Mouse (Mus musculus): ENCODE data around the gene Rassf7. TPM values are rescaled to one million over a fixed set of nuclear protein-coding genes. Genes with fewer than 3 reads are reported as not detected.

The Rassf7 gene
- 29.0 and 31.4 TPM in 2 replicates for polyA plus RNA-seq (2012; rRNA removed)

DNA sequence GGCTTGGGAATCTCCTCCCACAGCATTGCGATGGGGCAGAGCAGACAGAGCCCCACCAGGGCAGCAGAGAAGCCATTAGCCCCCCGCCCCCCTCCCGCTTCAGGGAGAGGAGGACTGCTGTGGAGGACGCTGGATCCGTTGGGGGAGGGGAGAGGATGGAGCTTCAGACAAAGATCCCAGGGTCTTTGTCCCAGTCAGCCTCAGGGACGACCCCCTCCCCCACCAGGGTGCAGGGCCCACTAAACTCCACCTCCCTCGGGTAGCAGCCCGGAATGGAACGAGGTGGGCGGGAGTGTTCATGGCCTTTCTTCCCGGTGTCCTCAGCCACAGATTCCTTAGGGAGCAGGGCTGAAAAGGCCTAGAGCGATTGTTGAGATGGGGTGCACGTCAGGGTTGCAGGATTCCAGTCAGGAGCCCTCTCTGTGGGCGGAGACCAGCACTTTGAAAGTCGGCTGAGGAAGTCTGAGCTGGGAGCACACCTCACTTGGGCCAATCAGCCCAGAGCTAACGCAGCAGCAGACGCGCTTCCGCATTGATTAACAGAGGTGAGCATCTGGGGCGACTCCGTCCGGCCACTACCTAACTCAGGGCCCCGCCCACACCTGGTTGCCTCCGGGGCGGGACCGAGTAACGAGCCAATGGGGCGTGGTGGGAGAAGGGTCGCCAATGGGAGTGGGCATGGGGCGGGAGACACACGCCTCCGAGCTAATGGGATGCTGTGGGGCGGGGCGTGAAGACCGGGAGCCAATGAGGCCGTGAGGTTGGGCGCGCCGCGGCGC is at the start of gene Rassf7:
Gene Rassf7, plus strand, starts transcription at position 760 of the 779 bp plus-strand sequence.

GRCm38 (mm10) chr7:141172116-141173006 is 43.3 kb upstream of the Rassf7 start, which contains the start of gene Rnh1:
Gene Rnh1, minus strand, starts transcription at chr7:141172857.

DNA sequence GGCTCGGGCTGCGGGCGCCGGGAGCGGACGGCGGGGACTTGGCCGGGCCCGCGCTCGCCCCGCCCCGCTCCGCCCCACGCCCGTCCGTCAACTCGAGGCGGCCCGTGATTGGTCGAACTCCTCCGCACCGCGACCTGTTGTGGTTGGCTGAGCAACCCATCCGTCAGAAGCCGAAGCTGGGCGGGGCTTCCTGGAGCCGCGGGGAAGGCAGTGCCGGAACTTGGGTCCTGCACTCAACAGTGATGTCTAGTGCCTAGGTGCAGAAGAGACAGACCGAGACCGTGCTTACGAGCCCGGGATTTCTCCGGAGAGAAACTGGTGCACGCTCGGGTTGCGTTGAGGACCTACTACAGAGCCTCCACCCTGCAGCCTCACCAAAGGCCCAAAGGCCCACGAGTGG is 21.7 kb upstream of the Rassf7 start, which contains the start of the genes Hras and Lrrc56:
Gene Hras, minus strand, starts transcription at position 58 of the 400 bp plus-strand sequence.
Gene Lrrc56, plus strand, starts transcription at position 210 of the 400 bp plus-strand sequence.

DNA sequence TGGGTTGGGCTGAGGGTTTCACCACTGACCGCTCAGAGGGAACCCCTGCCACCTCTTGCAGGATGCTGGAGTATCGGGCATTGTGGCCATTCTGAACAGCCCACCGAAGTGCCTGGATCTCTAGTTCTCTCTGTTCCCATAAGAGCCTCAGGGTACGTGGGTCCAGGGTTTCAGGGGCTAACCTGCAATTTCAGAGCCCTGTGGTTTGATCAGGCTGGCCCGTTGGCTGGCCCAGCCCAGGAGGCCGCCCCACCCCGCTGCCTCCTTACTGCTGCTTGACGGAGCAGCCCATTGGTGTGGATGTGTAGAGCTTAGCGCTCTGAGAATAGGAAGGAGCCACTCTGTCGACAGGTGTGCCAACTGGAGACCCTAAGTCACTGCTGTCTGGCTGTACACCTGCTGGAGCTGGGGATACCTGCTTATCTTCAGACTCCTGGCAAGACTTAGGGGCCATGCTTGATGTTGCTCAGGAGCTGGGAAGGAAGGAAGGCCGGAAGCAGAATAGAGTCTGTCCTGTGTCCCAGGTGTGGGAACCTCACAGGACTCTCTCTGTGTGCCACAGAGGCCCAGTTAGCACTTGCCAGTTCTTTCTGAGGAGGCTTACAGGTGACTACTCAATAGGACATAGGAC is 1.9 kb upstream of the Rassf7 start, which contains the start of gene Lmntd2:
Gene Lmntd2, minus strand, starts transcription at position 476 of the 631 bp plus-strand sequence.

GRCm38 (mm10) chr7:141228279-141229067 is 12.8 kb downstream of the Rassf7 start, which contains the start of gene Phrf1:
Gene Phrf1, plus strand, starts transcription at chr7:141228784.

DNA sequence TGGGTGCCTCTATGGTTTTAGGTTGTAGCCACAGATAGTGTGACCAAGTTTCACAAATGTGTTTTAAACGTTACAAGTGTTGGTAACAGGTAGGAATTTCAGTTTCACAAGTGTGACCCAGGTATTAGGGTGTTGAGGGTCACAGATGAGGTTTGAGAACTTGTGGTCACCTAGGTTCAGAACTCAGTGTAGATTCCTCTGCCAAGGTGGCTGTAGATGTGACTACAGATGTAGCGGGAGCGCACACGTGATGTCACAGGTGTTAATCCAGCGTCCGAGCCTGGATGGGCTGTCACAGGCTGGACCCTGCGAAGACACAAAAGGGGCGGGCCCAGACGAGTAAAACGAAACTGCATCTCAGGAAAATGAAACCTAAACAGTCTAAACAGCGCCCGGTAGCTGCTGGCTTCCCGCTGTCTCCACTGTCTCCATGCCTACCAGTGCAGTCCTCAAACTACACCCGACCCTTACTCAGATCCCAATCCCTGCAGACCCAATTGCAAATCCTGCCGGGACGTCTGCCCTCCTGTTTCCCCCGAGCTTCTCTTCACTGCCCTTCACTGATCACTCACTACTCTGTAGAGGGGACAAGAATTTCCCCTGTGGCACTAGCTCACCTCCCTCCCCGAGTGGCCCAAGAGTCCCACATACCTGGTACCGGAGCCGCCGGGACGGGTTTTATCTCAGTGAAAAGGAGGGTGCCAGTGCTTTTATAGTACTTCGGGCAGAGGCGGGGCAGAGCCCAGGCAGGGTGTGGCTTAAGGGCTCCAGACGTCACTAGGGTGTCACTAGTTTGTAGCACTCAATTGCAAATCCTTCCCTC is 50.3 kb downstream of the Rassf7 start, which contains the start of gene Irf7:
Gene Irf7, minus strand, starts transcription at position 743 of the 823 bp plus-strand sequence.

Other genes with a start within 250 kb of the Rassf7 start
- 32.8 and 55.0 TPM in 2 replicates for gene Ifitm1, start 248.6 kb upstream of the Rassf7 start, polyA plus RNA-seq (2012; rRNA removed)
- gene Ifitm3, start 205.1 kb upstream of the Rassf7 start, polyA plus RNA-seq (2012; rRNA removed) = 31.0 and 57.6 TPM in 2 replicates
- 0.86 and 1.2 TPM in 2 replicates for gene Ifitm6, start 197.9 kb upstream of the Rassf7 start, polyA plus RNA-seq (2012; rRNA removed)
- not detected in 2 replicates for gene Gm17387, start 186.7 kb upstream of the Rassf7 start, polyA plus RNA-seq (2012; rRNA removed)
- 154 and 158 TPM in 2 replicates for gene B4galnt4, start 154.8 kb upstream of the Rassf7 start, polyA plus RNA-seq (2012; rRNA removed)
- 0.28 and 4.0 TPM in 2 replicates for gene Pkp3, start 137.6 kb upstream of the Rassf7 start, polyA plus RNA-seq (2012; rRNA removed)
- 1.4 and 2.1 TPM in 2 replicates for gene Sigirr, start 115.3 kb upstream of the Rassf7 start, polyA plus RNA-seq (2012; rRNA removed)
- gene Ano9, start 98.1 kb upstream of the Rassf7 start, polyA plus RNA-seq (2012; rRNA removed) = 0.33 and 1.8 TPM in 2 replicates
- 49.2 and 50.0 TPM in 2 replicates for gene Ptdss2, start 93.5 kb upstream of the Rassf7 start, polyA plus RNA-seq (2012; rRNA removed)
- gene Rnh1, start 43.0 kb upstream of the Rassf7 start, polyA plus RNA-seq (2012; rRNA removed) = 49.4 and 54.4 TPM in 2 replicates
- 138 and 141 TPM in 2 replicates for gene Hras, start 21.9 kb upstream of the Rassf7 start, polyA plus RNA-seq (2012; rRNA removed)
- gene Lrrc56, start 21.7 kb upstream of the Rassf7 start, polyA plus RNA-seq (2012; rRNA removed) = 16.0 and 18.6 TPM in 2 replicates
- 4.9 and 5.2 TPM in 2 replicates for gene Lmntd2, start 1.8 kb upstream of the Rassf7 start, polyA plus RNA-seq (2012; rRNA removed)
- 33.3 and 39.2 TPM in 2 replicates for gene Phrf1, start 12.9 kb downstream of the Rassf7 start, polyA plus RNA-seq (2012; rRNA removed)
- 6.9 and 11.5 TPM in 2 replicates for gene Irf7, start 50.6 kb downstream of the Rassf7 start, polyA plus RNA-seq (2012; rRNA removed)
- gene Cdhr5, start 60.9 kb downstream of the Rassf7 start, polyA plus RNA-seq (2012; rRNA removed) = 0.01 and 0.03 TPM in 2 replicates
- 1.7 and 4.0 TPM in 2 replicates for gene Sct, start 63.3 kb downstream of the Rassf7 start, polyA plus RNA-seq (2012; rRNA removed)
- 1.1 TPM in 2 replicates for gene Drd4, start 76.1 kb downstream of the Rassf7 start, polyA plus RNA-seq (2012; rRNA removed)
- 74.1 and 82.3 TPM in 2 replicates for gene Deaf1, start 111.8 kb downstream of the Rassf7 start, polyA plus RNA-seq (2012; rRNA removed)
- 75.9 and 79.9 TPM in 2 replicates for gene Tmem80, start 111.9 kb downstream of the Rassf7 start, polyA plus RNA-seq (2012; rRNA removed)
- gene Eps8l2, start 123.0 kb downstream of the Rassf7 start, polyA plus RNA-seq (2012; rRNA removed) = 0.98 and 3.3 TPM in 2 replicates
- 259 and 309 TPM in 2 replicates for gene Taldo1, start 176.3 kb downstream of the Rassf7 start, polyA plus RNA-seq (2012; rRNA removed)
- gene Gatd1, start 198.3 kb downstream of the Rassf7 start, polyA plus RNA-seq (2012; rRNA removed) = 68.5 and 73.1 TPM in 2 replicates
- 34.4 and 41.7 TPM in 2 replicates for gene Cend1, start 213.6 kb downstream of the Rassf7 start, polyA plus RNA-seq (2012; rRNA removed)
- 129 and 134 TPM in 2 replicates for gene Slc25a22, start 222.0 kb downstream of the Rassf7 start, polyA plus RNA-seq (2012; rRNA removed)
- gene Pidd1, start 228.2 kb downstream of the Rassf7 start, polyA plus RNA-seq (2012; rRNA removed) = 17.0 and 20.2 TPM in 2 replicates
- gene Rplp2, start 231.5 kb downstream of the Rassf7 start, polyA plus RNA-seq (2012; rRNA removed) = 1,057 and 1,069 TPM in 2 replicates
- 16.5 and 18.9 TPM in 2 replicates for gene Pnpla2, start 239.3 kb downstream of the Rassf7 start, polyA plus RNA-seq (2012; rRNA removed)
- gene Cracr2b, start 245.2 kb downstream of the Rassf7 start, polyA plus RNA-seq (2012; rRNA removed) = 4.3 and 5.9 TPM in 2 replicates

All from central nervous system, embryonic 14 days (tissue).